Mouse (Mus musculus): Measurements from ENCODE around the gene Polr3b. TPM values are rescaled to one million over a fixed set of nuclear protein-coding genes. Genes with fewer than 3 reads are reported as not detected.

The Polr3b gene
- polyA plus RNA-seq, 1 experiment from 2014 or later = 16.0 TPM

DNA sequence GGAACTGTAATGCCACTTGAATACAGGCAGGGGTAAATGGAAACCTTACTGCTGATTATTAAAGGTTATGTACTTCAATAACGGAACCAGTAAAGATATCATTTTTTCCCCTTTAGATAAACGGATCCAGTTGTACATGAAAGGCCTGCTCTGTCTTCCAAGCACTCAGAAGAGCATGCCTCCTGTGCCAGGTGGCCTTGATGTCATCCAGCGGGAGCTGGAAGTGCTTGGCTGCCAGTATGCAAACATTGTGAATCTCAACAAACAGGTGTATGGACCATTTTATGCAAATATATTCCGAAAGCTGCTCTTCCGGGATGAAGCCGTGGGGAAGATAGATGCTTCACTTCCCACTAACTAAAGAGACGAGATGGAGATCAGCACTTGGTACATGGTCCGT is 8.7 kb upstream of the Polr3b start:
- 77% methylated on average over 8 of the region's 8 CpGs for WGBS
- no peak overlapping the region for H3K4me2 ChIP-seq (replicated peaks)
- H3K27ac ChIP-seq = no peak overlapping the region

GRCm38 (mm10) chr10:84615076-84615475 is 7.0 kb upstream of the Polr3b start:
- H3K4me3 ChIP-seq = no peak overlapping the region
- no peak overlapping the region for H3K4me2 ChIP-seq (replicated peaks)
- no peak for ATAC-seq (ENCODE audit: low FRiP score, low read depth)
- no peaks in the 10 kb centered on the region for H3K36me3 ChIP-seq
- H3K27ac ChIP-seq = no peak overlapping the region
- no peaks in the 10 kb centered on the region for H3K9me3 ChIP-seq
- peaks cover 7% of the 10 kb centered on the region; the same call in 1 of the 2 replicates for H3K4me1 ChIP-seq
- WGBS = 73% methylated on average over 3 of the region's 3 CpGs
- H3K9ac ChIP-seq = no peak overlapping the region
- no peaks in the 10 kb centered on the region for H3K27me3 ChIP-seq

More for the DNA sequence above, 8.7 kb upstream of the Polr3b start:
- Histone ChIP-seq H3K9ac (no peak overlapping the region), H3K4me1 (peaks cover 7% of the 10 kb centered on the region; the same call in 1 of the 2 replicates), H3K36me3 (no peaks in the 10 kb centered on the region), H3K4me3 (no peak overlapping the region), H3K9me3 (no peaks in the 10 kb centered on the region), H3K27me3 (no peaks in the 10 kb centered on the region)
- ATAC-seq (ENCODE audit: low FRiP score, low read depth) = no peak

DNA sequence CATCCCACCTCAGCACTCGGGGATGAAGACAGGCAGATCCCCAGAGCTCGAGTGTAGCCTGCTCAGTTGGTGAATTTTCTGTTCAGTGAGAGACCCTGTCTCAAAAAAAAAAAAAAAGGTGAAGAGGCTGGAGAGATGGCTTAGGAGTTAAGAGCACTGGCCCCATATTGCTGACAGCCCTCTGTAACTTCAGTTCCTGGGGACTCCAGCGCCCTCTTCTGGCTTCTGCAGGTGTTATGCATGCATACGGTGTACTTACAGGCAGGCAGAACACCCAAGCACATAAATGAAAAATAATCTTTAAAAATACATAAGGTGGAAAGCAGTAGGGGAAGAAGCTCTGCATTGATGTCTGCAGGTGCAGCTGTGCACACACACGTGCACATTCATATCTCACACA is 9.1 kb downstream of the Polr3b start:
- no peaks in the 10 kb centered on the region for H3K9me3 ChIP-seq
- H3K36me3 ChIP-seq = peaks cover 60% of the 10 kb centered on the region
- no peak overlapping the region for H3K4me2 ChIP-seq (replicated peaks)
- H3K4me1 ChIP-seq = no peaks in the 10 kb centered on the region
- no peaks in the 10 kb centered on the region for H3K27me3 ChIP-seq
- WGBS = 72% methylated on average over 5 of the region's 5 CpGs
- H3K9ac ChIP-seq = no peak overlapping the region
- no peak overlapping the region for H3K27ac ChIP-seq
- no peak overlapping the region for H3K4me3 ChIP-seq
- ATAC-seq (ENCODE audit: low FRiP score, low read depth) = no peak

- WGBS = 85% methylated on average over 4 of the region's 4 CpGs
- peaks cover 68% of the 10 kb centered on the region for H3K36me3 ChIP-seq
- H3K27ac ChIP-seq = no peak overlapping the region
- ATAC-seq (ENCODE audit: low FRiP score, low read depth) = no peak
- no peaks in the 10 kb centered on the region for H3K9me3 ChIP-seq
- H3K27me3 ChIP-seq = no peaks in the 10 kb centered on the region
- no peak overlapping the region for H3K4me3 ChIP-seq
- no peak overlapping the region for H3K4me2 ChIP-seq (replicated peaks)
- no peak overlapping the region for H3K9ac ChIP-seq
- H3K4me1 ChIP-seq = no peaks in the 10 kb centered on the region
These were observed 9.9 kb downstream of the Polr3b start for GRCm38 (mm10) chr10:84632005-84632404.

GRCm38 (mm10) chr10:84636656-84637055 is 14.6 kb downstream of the Polr3b start:
- ATAC-seq (ENCODE audit: low FRiP score, low read depth) = no peak
- H3K9ac ChIP-seq = no peak overlapping the region
- WGBS = 88% methylated on average over 10 of the region's 10 CpGs
- no peak overlapping the region for H3K4me2 ChIP-seq (replicated peaks)
- H3K27me3 ChIP-seq = no peaks in the 10 kb centered on the region
- peaks cover 73% of the 10 kb centered on the region for H3K36me3 ChIP-seq
- H3K4me3 ChIP-seq = no peak overlapping the region
- H3K4me1 ChIP-seq = no peaks in the 10 kb centered on the region
- H3K27ac ChIP-seq = no peak overlapping the region
- no peaks in the 10 kb centered on the region for H3K9me3 ChIP-seq

- Histone ChIP-seq H3K4me3 (no peak overlapping the region), H3K4me2 (replicated peaks) (no peak overlapping the region), H3K9me3 (no peaks in the 10 kb centered on the region), H3K27ac (no peak overlapping the region), H3K27me3 (no peaks in the 10 kb centered on the region), H3K36me3 (peaks cover 59% of the 10 kb centered on the region), H3K9ac (no peak overlapping the region), H3K4me1 (no peaks in the 10 kb centered on the region)
- WGBS = 80% methylated on average over 4 of the region's 4 CpGs
- no peak for ATAC-seq (ENCODE audit: low FRiP score, low read depth)
These were observed 16.3 kb downstream of the Polr3b start for GRCm38 (mm10) chr10:84638382-84638781.

DNA sequence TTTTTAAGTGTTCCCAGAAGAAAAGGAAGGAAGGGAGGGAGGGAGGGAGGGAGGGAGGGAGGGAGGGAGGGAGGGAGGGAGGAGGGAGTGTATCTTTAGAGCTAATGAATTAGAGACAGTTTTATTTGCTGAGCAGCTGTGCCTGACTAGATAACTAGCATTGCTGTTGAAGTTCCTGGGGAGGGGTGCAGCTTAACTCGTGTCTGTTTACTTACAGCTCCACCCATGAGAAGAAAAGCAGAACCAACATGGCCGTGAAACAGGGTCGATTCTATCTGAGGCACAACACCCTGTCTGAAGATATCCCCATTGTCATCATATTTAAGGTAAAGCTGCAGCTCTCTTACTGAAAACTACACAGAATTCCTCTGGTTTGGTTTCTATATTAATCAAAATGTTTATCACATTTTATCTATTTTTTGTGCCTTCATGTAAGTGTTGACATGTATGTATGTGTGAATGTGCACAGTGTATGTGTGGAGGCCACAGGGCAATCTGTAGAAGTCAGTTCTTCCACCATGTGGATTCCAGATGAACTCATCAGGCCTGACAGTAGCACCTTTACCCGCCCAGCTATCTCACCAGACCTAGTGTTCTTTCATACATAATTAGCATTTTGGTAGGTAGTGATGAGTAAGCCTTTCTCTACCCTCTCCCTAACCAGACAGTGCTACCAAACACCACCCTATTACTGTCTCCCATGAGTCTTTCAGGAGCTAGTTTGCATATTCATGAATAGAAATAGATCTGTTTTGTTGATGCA is 17.6 kb downstream of the Polr3b start:
- Histone ChIP-seq H3K9me3 (no peaks in the 10 kb centered on the region), H3K36me3 (peaks cover 55% of the 10 kb centered on the region), H3K4me3 (no peak overlapping the region), H3K9ac (no peak overlapping the region), H3K4me1 (no peaks in the 10 kb centered on the region), H3K4me2 (replicated peaks) (no peak overlapping the region), H3K27me3 (no peaks in the 10 kb centered on the region), H3K27ac (no peak overlapping the region)
- WGBS = 72% methylated on average over 4 of the region's 4 CpGs
- ATAC-seq (ENCODE audit: low FRiP score, low read depth) = no peak

- Histone ChIP-seq H3K36me3 (peaks cover 54% of the 10 kb centered on the region), H3K27me3 (no peaks in the 10 kb centered on the region), H3K9me3 (no peaks in the 10 kb centered on the region), H3K4me1 (peaks cover 3% of the 10 kb centered on the region; the same call in 1 of the 2 replicates), H3K9ac (no peak overlapping the region), H3K4me2 (replicated peaks) (no peak overlapping the region), H3K4me3 (no peak overlapping the region), H3K27ac (no peak overlapping the region)
- 90% methylated on average over 7 of the region's 7 CpGs for WGBS
- no peak for ATAC-seq (ENCODE audit: low FRiP score, low read depth)
These were observed 18.8 kb downstream of the Polr3b start for GRCm38 (mm10) chr10:84640861-84641260.

DNA sequence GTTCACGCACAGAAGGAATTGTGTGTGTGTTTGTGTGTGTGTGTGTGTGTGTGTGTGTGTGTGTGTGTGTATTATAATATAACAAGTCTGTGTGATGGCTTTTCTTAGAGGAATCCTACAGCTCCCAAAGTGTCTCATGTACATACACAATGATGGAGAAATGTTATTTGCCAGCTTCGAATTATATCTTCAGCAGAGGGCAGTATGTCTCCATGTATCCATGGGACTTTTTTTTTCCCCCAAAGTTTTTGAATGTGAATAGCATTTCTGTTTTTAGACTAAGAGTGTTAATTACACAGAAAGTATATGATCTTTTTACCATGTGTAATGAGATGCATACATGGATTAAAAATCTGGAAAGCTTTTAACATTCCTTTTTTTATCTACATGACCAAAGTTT is 19.5 kb downstream of the Polr3b start:
- 80% methylated on average over 2 of the region's 2 CpGs for WGBS

DNA sequence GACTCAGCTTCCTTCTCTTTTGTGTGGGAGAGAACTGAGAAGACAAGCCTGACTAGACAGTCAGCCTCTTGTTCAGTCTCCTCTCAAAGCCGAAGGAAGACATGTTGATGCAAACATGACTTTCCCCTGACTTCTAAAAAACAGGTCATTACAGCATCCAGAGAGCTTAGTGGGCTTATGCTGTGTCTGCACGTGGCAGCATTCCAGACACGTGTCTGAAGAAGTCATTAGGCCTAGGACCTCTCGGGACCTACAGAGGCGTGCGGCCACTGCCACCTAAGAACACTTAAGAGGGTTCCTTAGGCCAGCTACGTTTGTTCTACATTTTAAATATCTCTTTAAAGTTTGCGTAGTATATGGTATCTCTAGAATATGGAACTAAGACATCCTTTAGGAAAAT is 23.8 kb downstream of the Polr3b start:
- no peaks in the 10 kb centered on the region for H3K9me3 ChIP-seq
- no peak overlapping the region for H3K9ac ChIP-seq
- ATAC-seq (ENCODE audit: low FRiP score, low read depth) = no peak
- no peak overlapping the region for H3K4me2 ChIP-seq (replicated peaks)
- peaks cover 3% of the 10 kb centered on the region; the same call in 1 of the 2 replicates for H3K4me1 ChIP-seq
- no peak overlapping the region for H3K27ac ChIP-seq
- 72% methylated on average over 8 of the region's 8 CpGs for WGBS
- H3K4me3 ChIP-seq = no peak overlapping the region
- H3K27me3 ChIP-seq = no peaks in the 10 kb centered on the region
- peaks cover 46% of the 10 kb centered on the region for H3K36me3 ChIP-seq

More for the DNA sequence above, 19.5 kb downstream of the Polr3b start:
- Histone ChIP-seq H3K4me2 (replicated peaks) (no peak overlapping the region), H3K9me3 (no peaks in the 10 kb centered on the region), H3K27me3 (no peaks in the 10 kb centered on the region), H3K4me3 (no peak overlapping the region), H3K9ac (no peak overlapping the region), H3K4me1 (peaks cover 3% of the 10 kb centered on the region; the same call in 1 of the 2 replicates), H3K36me3 (peaks cover 50% of the 10 kb centered on the region), H3K27ac (no peak overlapping the region)
- no peak for ATAC-seq (ENCODE audit: low FRiP score, low read depth)

GRCm38 (mm10) chr10:84646506-84647102 is 24.5 kb downstream of the Polr3b start:
- H3K4me2 ChIP-seq (replicated peaks) = no peak overlapping the region
- ATAC-seq (ENCODE audit: low FRiP score, low read depth) = no peak
- H3K4me1 ChIP-seq = peaks cover 3% of the 10 kb centered on the region; the same call in 1 of the 2 replicates
- no peaks in the 10 kb centered on the region for H3K9me3 ChIP-seq
- WGBS = 92% methylated on average over 12 of the region's 12 CpGs
- peaks cover 49% of the 10 kb centered on the region for H3K36me3 ChIP-seq
- no peak overlapping the region for H3K9ac ChIP-seq
- H3K27ac ChIP-seq = no peak overlapping the region
- H3K4me3 ChIP-seq = no peak overlapping the region
- H3K27me3 ChIP-seq = no peaks in the 10 kb centered on the region

DNA sequence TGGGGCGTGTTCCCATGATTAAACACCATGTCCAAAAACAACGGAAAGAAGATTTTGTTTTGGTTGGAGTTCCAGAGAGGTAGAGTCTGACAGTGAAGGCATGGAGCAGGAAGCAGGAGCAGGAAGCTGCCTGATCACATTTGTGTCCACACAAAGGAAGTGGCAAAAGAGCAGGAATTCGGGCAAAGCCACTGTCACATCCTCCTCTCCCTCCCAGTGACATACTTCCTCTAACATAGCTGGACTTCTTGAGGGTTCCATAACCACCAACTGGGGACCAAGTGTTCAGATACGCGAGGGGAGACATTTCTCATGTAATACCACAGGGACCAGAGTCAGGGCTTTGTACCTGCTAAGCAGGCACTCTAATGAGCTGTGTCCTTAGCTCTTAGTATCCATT is 25.2 kb downstream of the Polr3b start:
- Histone ChIP-seq H3K9ac (no peak overlapping the region), H3K27ac (no peak overlapping the region), H3K36me3 (peaks cover 49% of the 10 kb centered on the region), H3K4me3 (no peak overlapping the region), H3K4me2 (replicated peaks) (no peak overlapping the region), H3K27me3 (no peaks in the 10 kb centered on the region), H3K4me1 (peaks cover 3% of the 10 kb centered on the region; the same call in 1 of the 2 replicates), H3K9me3 (no peaks in the 10 kb centered on the region)
- no peak for ATAC-seq (ENCODE audit: low FRiP score, low read depth)
- 89% methylated on average over 5 of the region's 5 CpGs for WGBS

All from limb, embryonic 13.5 days (tissue).